Mouse (Mus musculus) hematopoietic multipotent progenitor cell, adult 10-12 weeks (in vitro differentiated cells): ENCODE results near the gene Ogt. TPM values are rescaled to one million over a fixed set of nuclear protein-coding genes. Genes with fewer than 3 reads are reported as not detected.

ENCODE experiments used
- polyA plus RNA-seq: library from polyadenylated mRNA; stranded (reverse); fragments of >175 nt; gene quantifications from 2 replicates; pipeline ENCODE4 v1.2.3, GENCODE M21; 2012; ENCODE audit warnings: low replicate concordance

The Ogt gene
- 12.7 and 16.6 TPM in 2 replicates for polyA plus RNA-seq

GRCm38 (mm10) chrX:101639741-101640166, at the start of gene Ogt:
Gene Ogt, plus strand, starts transcription at chrX:101640060.

GRCm38 (mm10) chrX:101733828-101734319, 94.0 kb downstream of the Ogt start, which contains the start of gene Cxcr3:
Gene Cxcr3, minus strand, starts transcription at chrX:101734269.

Other genes with a start within 250 kb of the Ogt start
- 28.0 and 55.3 TPM in 2 replicates for gene Zmym3, start 219.2 kb upstream of the Ogt start, polyA plus RNA-seq
- 26.8 and 50.3 TPM in 2 replicates for gene Nono, start 210.7 kb upstream of the Ogt start, polyA plus RNA-seq
- gene Itgb1bp2, start 191.0 kb upstream of the Ogt start, polyA plus RNA-seq = 0.15 and 0.46 TPM in 2 replicates
- gene Taf1, start 107.3 kb upstream of the Ogt start, polyA plus RNA-seq = 2.0 and 4.7 TPM in 2 replicates
- 7.5 and 13.8 TPM in 2 replicates for gene Cxcr3, start 94.2 kb downstream of the Ogt start, polyA plus RNA-seq
- not detected in 2 replicates for gene Gm4779, start 154.4 kb downstream of the Ogt start, polyA plus RNA-seq
- gene 8030474K03Rik, start 154.6 kb downstream of the Ogt start, polyA plus RNA-seq = not detected in 2 replicates
- gene Nhsl2, start 209.3 kb downstream of the Ogt start, polyA plus RNA-seq = 1.3 and 2.5 TPM in 2 replicates